Mouse (Mus musculus) cerebellum, adult 11 months (tissue): Measurements from ENCODE around the gene Gm5485.

Source experiments
- DNase-seq: peaks from one replicate; pipeline ENCODE4 v3.0.0; 2022

Gene Gm5485

DNA sequence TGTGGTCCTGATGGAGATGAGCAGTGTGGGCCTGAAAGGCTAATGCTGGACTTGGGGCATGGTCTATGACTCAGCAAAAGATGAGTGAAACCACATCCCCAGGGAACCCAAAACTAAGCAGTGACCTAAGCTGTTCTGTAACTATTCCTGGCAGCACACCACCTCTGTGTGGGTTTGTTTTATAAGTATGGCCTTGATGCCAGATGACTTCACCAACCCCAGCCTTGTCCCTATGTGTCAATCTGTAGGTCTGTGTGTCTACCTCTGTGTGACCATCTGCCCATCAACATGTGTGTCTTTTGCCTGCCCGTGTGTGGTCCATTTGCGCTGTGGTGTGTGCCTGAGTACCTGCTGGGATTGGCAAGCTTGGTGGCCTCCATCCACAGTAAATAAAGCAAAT, 44.1 kb downstream of the Gm5485 start:
- peak; percentile 58 for DNase-seq

DNA sequence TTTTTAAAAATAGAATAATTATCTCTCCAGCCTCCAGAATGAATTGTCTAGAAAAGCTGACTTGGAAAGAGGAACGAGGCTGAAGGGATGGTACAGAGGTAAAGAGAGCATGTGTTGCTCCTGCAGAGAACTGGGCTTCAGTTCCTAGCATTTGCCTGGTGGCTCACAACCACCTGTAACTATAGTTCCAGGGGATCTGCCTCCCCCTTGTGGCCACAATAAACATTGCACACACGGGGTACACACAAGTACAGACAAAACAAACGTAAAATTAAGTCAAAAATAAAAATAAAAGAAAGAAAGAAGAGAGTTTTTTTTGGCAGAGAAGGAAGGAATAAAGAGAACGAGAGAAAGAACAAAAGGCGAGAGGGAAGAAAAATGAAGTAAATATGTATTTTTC, 45.4 kb downstream of the Gm5485 start:
- no peak for DNase-seq

DNA sequence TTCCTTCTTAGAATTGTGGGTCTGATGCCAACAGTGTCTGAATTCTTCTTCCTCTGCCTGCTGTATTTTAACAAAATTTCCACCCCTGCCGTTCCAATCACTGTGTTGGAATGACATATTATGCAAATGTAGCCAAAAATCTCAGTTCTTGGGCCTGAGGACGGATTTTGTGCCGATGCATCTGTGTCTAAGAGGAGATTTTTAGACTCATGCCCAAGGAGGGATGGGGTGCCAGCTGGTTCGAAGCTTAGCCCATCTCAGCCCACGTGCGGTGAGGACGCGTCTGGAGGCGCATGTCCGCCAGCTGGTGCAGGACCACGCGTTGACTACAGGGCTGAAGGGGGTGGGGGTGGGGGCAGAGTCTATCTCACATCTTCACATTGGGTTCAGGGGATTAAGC, 51.3 kb downstream of the Gm5485 start:
- DNase-seq: peak; percentile 67

DNA sequence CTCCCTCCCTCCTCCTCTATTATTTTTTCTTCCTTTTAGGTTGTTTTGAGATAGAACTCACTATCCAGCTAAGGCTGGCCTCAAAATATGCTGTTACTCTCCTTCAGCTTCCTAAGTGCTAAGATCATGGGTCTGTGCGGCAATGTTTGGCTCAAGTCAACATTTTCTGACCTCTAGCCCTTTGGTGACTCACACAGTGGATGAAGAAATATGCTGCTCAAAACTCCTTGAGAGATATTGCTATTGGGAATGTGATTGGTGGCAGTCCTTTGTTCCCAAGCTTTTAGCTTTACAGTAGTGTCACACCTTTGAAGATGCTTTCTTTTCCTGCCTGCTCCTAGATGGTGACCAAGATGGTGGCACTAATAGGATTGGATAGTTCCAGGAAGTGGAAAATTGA, 55.8 kb downstream of the Gm5485 start:
- DNase-seq: no peak

DNA sequence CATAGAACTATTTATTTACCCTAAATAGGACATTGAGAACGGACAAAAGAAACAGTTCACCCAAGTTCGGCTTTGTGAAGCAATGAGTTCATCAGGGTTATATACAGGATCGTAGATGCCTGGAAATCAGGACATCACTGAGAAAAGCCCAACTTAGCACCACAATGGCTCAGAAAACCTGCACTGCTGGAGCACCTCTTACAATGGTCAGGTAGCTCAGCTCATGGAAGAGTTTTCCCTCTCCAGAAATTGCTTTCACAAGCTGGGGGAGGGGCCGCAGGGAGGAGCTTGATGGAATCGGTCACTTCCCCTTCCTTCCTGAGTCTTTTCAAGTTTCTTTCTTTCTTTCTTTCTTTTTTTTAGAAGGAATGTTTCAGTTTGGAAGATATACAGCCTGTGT, 56.5 kb downstream of the Gm5485 start:
- no peak for DNase-seq
